Mouse (Mus musculus) neural tube, embryonic 10.5 days (tissue): ENCODE measurements at regions not wholly inside any gene's neighbourhood (a gene's known extent, or its start where the extent isn't known, plus 50 kb on each side); places are given as distances from the start of the nearest gene placed in this dataset.

ENCODE experiments used
- DNase-seq: peaks from one replicate; pipeline ENCODE4 v3.0.0-alpha.2; 2017; ENCODE audit warnings: low spot score; ENCODE audit errors: extremely low spot score

GRCm38 (mm10) chr3:134102151-134102738 is 134.0 kb upstream of the Cxxc4 start:
- DNase-seq = no peak

- DNase-seq = no peak
Measured at GRCm38 (mm10) chr3:134104625-134105024, 131.7 kb upstream of the Cxxc4 start.

- no peak for DNase-seq
Measured at GRCm38 (mm10) chr3:134105112-134105511, 131.2 kb upstream of the Cxxc4 start.

DNA sequence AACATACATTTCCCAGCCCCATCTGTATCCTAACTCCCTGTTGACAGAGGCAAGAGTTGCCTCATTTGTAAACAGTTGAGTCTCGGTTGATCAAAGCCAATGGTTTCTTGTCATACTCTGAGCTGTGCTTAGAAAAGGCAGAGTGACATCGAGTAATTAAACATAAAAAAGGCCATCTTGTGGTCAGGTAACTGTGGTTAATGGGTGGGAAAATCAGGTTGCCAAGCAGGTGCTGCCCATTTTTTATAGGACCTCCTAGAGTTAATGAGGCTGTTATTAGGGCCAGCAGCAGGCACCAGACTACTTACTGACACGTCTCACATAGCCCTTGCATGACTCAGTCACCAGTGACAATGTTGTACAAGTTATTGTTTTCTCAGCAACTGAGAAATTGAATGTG is 130.7 kb upstream of the Cxxc4 start:
- no peak for DNase-seq

- DNase-seq = peak; percentile 37
Measured at GRCm38 (mm10) chr3:134114501-134114900, 121.8 kb upstream of the Cxxc4 start.

GRCm38 (mm10) chr3:134115007-134115406 is 121.3 kb upstream of the Cxxc4 start:
- DNase-seq = no peak

DNA sequence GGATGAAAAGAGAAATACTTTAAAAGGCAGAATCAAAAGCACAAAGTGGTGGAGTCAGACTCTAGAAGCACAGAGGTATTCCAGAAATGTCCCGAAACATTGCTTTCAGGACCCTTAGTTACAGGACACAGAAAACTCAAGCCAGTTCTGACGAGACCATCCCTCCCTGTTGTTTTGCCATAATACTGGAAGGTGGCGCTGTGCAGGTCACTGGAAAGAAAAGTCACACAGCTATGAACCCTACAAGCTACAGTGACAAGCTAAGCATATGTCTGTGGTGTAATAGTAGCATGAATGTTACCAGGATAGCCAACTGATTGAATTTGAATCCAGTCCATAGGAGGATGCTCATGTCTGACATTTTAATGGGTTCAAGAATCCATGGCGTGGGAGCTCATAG is 117.4 kb upstream of the Cxxc4 start:
- DNase-seq = no peak

DNA sequence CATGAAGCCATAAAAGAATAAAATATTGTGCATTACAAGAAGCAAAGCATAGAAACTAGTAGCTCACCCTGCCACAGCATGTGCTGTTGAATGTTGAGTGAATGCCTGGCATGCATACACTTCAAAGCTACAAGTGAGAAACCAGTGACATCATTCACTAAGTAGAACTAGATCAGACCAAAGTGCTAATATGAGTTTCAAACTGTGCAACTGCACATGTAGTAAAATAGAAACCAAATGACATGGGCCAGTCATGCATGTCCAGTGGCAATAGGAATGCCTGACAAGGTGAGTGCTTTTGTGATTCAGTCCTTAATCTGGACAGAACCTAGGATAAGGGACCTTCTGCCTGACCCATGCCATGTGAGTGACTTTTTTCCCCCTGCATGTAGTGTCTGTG is 111.3 kb upstream of the Cxxc4 start:
- no peak for DNase-seq

DNA sequence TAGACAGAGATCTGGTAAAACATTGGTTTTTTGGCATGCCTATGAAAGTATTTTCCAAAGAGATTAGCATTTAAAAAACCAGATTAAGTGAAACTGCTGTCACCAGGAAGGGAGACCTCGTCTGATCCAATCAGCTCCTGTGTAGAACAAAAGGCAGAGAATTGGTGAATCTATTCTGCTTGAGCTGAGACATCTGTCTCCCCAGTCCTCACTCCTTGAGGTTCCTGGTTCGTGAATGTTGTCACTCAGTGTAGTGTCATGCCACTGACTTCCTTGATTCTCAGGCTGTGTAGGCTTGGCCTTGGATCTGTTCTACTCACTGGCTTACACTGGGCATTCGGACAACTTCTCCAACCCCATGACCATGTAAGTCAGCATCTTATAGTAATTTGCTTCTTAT is 105.9 kb upstream of the Cxxc4 start:
- DNase-seq = no peak

GRCm38 (mm10) chr3:134145251-134145650 is 91.0 kb upstream of the Cxxc4 start:
- DNase-seq = no peak

DNA sequence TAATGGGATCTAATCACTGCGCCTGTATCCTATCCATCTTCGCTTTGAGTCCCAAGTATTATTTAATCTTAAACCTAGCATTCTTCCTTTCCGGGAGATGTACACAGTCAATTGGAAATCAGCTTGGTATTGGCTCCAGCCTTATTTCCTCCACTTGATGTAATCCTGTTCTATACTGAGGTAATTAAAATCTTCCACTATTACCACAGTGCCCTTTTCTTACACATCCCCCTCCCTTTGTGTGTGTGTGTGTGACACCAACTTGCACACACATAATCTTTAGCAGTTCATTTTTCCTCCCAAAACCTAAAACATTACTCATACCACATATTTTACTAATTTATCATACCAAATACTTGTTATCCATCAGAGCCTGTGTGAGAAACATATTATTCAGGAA is 90.3 kb upstream of the Cxxc4 start:
- no peak for DNase-seq

- peak; percentile 68 for DNase-seq
Measured at GRCm38 (mm10) chr3:134146373-134147224, 89.7 kb upstream of the Cxxc4 start.

GRCm38 (mm10) chr3:134162288-134162687 is 74.0 kb upstream of the Cxxc4 start:
- no peak for DNase-seq

DNA sequence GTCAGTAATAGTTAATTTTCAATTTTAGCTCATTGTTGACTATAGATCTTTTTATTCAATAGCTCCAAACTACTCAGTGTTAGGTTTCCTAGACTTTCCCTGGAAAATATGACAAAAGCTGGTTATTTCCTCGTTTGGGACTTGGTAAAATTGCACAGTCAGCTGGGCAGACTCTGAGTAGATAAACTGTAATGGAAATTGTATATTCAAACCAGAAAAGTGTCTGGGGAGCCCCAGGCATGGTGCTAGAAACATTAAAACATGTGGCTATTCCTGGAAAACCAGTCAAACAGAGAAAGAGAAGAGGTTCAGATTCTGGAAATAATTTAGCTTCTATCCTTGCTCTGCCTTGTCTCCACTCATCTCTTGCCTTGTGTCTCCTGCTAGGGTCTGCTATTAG is 66.4 kb upstream of the Cxxc4 start:
- no peak for DNase-seq

GRCm38 (mm10) chr3:134172357-134172756 is 63.9 kb upstream of the Cxxc4 start:
- DNase-seq = no peak

GRCm38 (mm10) chr3:134178491-134179054 is 57.7 kb upstream of the Cxxc4 start:
- no peak for DNase-seq

DNA sequence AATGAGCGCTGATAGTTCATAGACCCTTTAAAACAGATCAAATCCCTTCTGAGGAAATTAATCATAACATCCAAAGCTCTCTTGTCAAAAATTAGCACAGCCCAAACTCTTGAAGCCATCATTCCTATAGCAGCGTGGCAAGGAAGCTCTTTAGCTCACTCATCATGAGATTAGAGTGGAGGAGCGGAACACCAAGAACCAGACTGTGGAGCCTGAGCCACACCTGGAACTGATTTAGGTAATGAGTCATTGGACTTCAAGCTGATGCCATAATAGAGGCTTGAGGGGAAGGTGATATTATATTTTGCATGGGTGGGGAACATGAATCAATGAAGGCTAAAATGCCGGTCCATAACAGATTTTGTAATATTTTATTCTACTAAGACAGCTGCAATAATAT is 52.2 kb upstream of the Cxxc4 start:
- no peak for DNase-seq
